Mouse (Mus musculus) spleen, adult 2 months (tissue): Measurements from ENCODE around the gene Tmem223.

Experiments used
- CTCF ChIP-seq: fragments of 200-500 bp; IDR thresholded peaks from 2 replicates; pipeline ENCODE4 v1.5.1; 2011; ENCODE audit warnings: mild to moderate bottlenecking, inconsistent platforms; ENCODE audit not compliant: insufficient read depth, insufficient read length, insufficient replicate concordance; ENCODE audit errors: extremely low read depth
- POLR2A ChIP-seq: fragments of 200-500 bp; IDR thresholded peaks from 2 replicates; pipeline ENCODE4 v1.6.1; 2011; ENCODE audit warnings: low read depth, low read length, inconsistent platforms

- no peak for TF ChIP-seq POLR2A
- TF ChIP-seq CTCF, result no peak
Observed at GRCm38 (mm10) chr19:8803879-8804660, 33.3 kb downstream of the Tmem223 start.
